Mouse (Mus musculus) kidney, embryonic 16.5 days (tissue): ENCODE data around the gene Ankrd13d. TPM values are rescaled to one million over a fixed set of nuclear protein-coding genes. Genes with fewer than 3 reads are reported as not detected.

Experiments
- ATAC-seq: fragments of 200-750 bp; cut with Nextera tagmentation; 2 replicates; pipeline ENCODE4 v1.8.0; 2017; ENCODE audit warnings: moderate TSS enrichment; ENCODE audit not compliant: low FRiP score, low TSS enrichment
- H3K27ac ChIP-seq: fragments of 300-500 bp; sonication (generic); 2 replicates; pipeline ENCODE4 v1.5.1; 2014; ENCODE audit warnings: low read length
- H3K27me3 ChIP-seq: fragments of 300-500 bp; sonication (generic); 2 replicates; pipeline ENCODE4 v1.6.1; 2014; ENCODE audit warnings: low read length, control low read depth, mixed read lengths; ENCODE audit not compliant: insufficient read depth
- H3K36me3 ChIP-seq: fragments of 300-500 bp; sonication (generic); 2 replicates; pipeline ENCODE4 v1.6.1; 2014; ENCODE audit warnings: low read length, control low read depth, mixed read lengths; ENCODE audit not compliant: insufficient read depth
- H3K4me1 ChIP-seq: fragments of 300-500 bp; sonication (generic); 2 replicates; pipeline ENCODE4 v1.6.1; 2014; ENCODE audit warnings: low read length, control low read depth, mixed read lengths; ENCODE audit not compliant: insufficient read depth
- H3K4me2 ChIP-seq: fragments of 300-500 bp; sonication (generic); replicated peaks from 2 replicates; pipeline ENCODE4 v1.6.1; 2014; ENCODE audit warnings: low read depth, low read length
- H3K4me3 ChIP-seq: fragments of 300-500 bp; sonication (generic); 2 replicates; pipeline ENCODE4 v1.5.1; 2014; ENCODE audit warnings: mild to moderate bottlenecking, low read length
- H3K9ac ChIP-seq: fragments of 300-500 bp; sonication (generic); replicated peaks from 2 replicates; pipeline ENCODE4 v1.6.1; 2014; ENCODE audit warnings: low read length
- H3K9me3 ChIP-seq: fragments of 300-500 bp; sonication (generic); 2 replicates; pipeline ENCODE4 v1.6.1; 2016; ENCODE audit warnings: low read length, control low read depth
- WGBS: fragments of 180-500 bp; shearing (Covaris S2); extraction: QIAGEN DNeasy Blood & Tissue Kit; methylation state at CpG from one replicate; pipeline ENCODE4 v1.1.7; 2014; 5-methylcytosine and 5-hydroxymethylcytosine counted together
- polyA plus RNA-seq: library from polyadenylated mRNA; unstranded; fragments of >200 nt; fragmentation: Nextera tagmentation; extraction: Ambion mirVana; gene quantifications from 2 replicates; pipeline ENCODE4 v1.2.1, GENCODE M21; 2015

The Ankrd13d gene
- polyA plus RNA-seq, 1 experiment from 2014 or later: 7.4 TPM

GRCm38 (mm10) chr19:4230415-4230814 is 52.5 kb downstream of the Ankrd13d start:
- no peak overlapping the region for H3K4me3 ChIP-seq
- 0 out of 2 replicates have a peak overlapping the region, but pooled peaks have one; percentile 47 for H3K9ac ChIP-seq
- no peaks in the 10 kb centered on the region for H3K27me3 ChIP-seq
- 40% methylated on average over 8 of the region's 8 CpGs for WGBS
- ATAC-seq: no peak
- no peak overlapping the region for H3K4me2 ChIP-seq
- peaks cover 34% of the 10 kb centered on the region for H3K4me1 ChIP-seq
- no peaks in the 10 kb centered on the region for H3K36me3 ChIP-seq
- peak overlapping the region; percentile 35; the same call in 1 of the 2 replicates for H3K27ac ChIP-seq
- no peaks in the 10 kb centered on the region for H3K9me3 ChIP-seq

GRCm38 (mm10) chr19:4229451-4230076 is 53.4 kb downstream of the Ankrd13d start:
- Histone ChIP-seq H3K4me3 (no peak overlapping the region), H3K27ac (peak overlapping the region; percentile 35; the same call in 1 of the 2 replicates), H3K9ac (peak overlapping the region; percentile 47; the same call in 1 of the 2 replicates), H3K4me1 (peaks cover 34% of the 10 kb centered on the region), H3K4me2 (no peak overlapping the region), H3K9me3 (no peaks in the 10 kb centered on the region), H3K36me3 (no peaks in the 10 kb centered on the region), H3K27me3 (no peaks in the 10 kb centered on the region)
- ATAC-seq: peak; percentile 35; the same call in 1 of the 2 replicates
- 15% methylated on average over 6 of the region's 9 CpGs for WGBS

- 76% methylated on average over 4 of the region's 4 CpGs for WGBS
- no peaks in the 10 kb centered on the region for H3K9me3 ChIP-seq
- H3K4me1 ChIP-seq: peaks cover 34% of the 10 kb centered on the region
- no peak overlapping the region for H3K4me3 ChIP-seq
- no peaks in the 10 kb centered on the region for H3K36me3 ChIP-seq
- ATAC-seq: no peak
- no peaks in the 10 kb centered on the region for H3K27me3 ChIP-seq
- no peak overlapping the region for H3K4me2 ChIP-seq
- H3K9ac ChIP-seq: no peak overlapping the region
- H3K27ac ChIP-seq: no peak overlapping the region
Measured at GRCm38 (mm10) chr19:4228891-4229290, 54.0 kb downstream of the Ankrd13d start.

- H3K36me3 ChIP-seq: no peaks in the 10 kb centered on the region
- peaks cover 34% of the 10 kb centered on the region for H3K4me1 ChIP-seq
- no peak overlapping the region for H3K27ac ChIP-seq
- no peak overlapping the region for H3K4me3 ChIP-seq
- H3K9me3 ChIP-seq: no peaks in the 10 kb centered on the region
- 16% methylated on average over 8 of the region's 8 CpGs for WGBS
- H3K9ac ChIP-seq: peak overlapping the region; percentile 22; the same call in 1 of the 2 replicates
- ATAC-seq: peak; percentile 36
- no peaks in the 10 kb centered on the region for H3K27me3 ChIP-seq
- H3K4me2 ChIP-seq: no peak overlapping the region
Measured at GRCm38 (mm10) chr19:4227894-4228678, 54.9 kb downstream of the Ankrd13d start.

GRCm38 (mm10) chr19:4227446-4227845 is 55.5 kb downstream of the Ankrd13d start:
- H3K4me1 ChIP-seq: peaks cover 38% of the 10 kb centered on the region
- no peak overlapping the region for H3K27ac ChIP-seq
- no peak overlapping the region for H3K4me2 ChIP-seq
- ATAC-seq: no peak
- no peak overlapping the region for H3K4me3 ChIP-seq
- no peaks in the 10 kb centered on the region for H3K27me3 ChIP-seq
- no peaks in the 10 kb centered on the region for H3K36me3 ChIP-seq
- no peak overlapping the region for H3K9ac ChIP-seq
- 68% methylated on average over 5 of the region's 5 CpGs for WGBS
- no peaks in the 10 kb centered on the region for H3K9me3 ChIP-seq

GRCm38 (mm10) chr19:4226779-4227178 is 56.2 kb downstream of the Ankrd13d start:
- ATAC-seq: no peak
- no peak overlapping the region for H3K4me2 ChIP-seq
- no peak overlapping the region for H3K4me3 ChIP-seq
- WGBS: 85% methylated on average over 7 of the region's 7 CpGs
- no peak overlapping the region for H3K9ac ChIP-seq
- no peaks in the 10 kb centered on the region for H3K27me3 ChIP-seq
- no peaks in the 10 kb centered on the region for H3K36me3 ChIP-seq
- H3K9me3 ChIP-seq: no peaks in the 10 kb centered on the region
- peaks cover 41% of the 10 kb centered on the region for H3K4me1 ChIP-seq
- no peak overlapping the region for H3K27ac ChIP-seq

GRCm38 (mm10) chr19:4222165-4222564 is 60.8 kb downstream of the Ankrd13d start:
- Histone ChIP-seq H3K9me3 (no peaks in the 10 kb centered on the region), H3K9ac (no peak overlapping the region), H3K4me3 (no peak overlapping the region), H3K4me2 (no peak overlapping the region), H3K36me3 (no peaks in the 10 kb centered on the region), H3K27me3 (no peaks in the 10 kb centered on the region), H3K4me1 (peaks cover 43% of the 10 kb centered on the region), H3K27ac (peak overlapping the region; percentile 87; the same call in 1 of the 2 replicates)
- peak; percentile 47 for ATAC-seq
- WGBS: 39% methylated on average over 11 of the region's 11 CpGs

- 16% methylated on average over 14 of the region's 14 CpGs for whole genome bisulfite sequencing
- H3K9ac ChIP-seq: peak overlapping the region; percentile 52
- H3K4me1 ChIP-seq: peaks cover 53% of the 10 kb centered on the region
Measured at GRCm38 (mm10) chr19:4220957-4221743, 61.8 kb downstream of the Ankrd13d start.

GRCm38 (mm10) chr19:4220416-4220815 is 62.5 kb downstream of the Ankrd13d start:
- H3K27me3 ChIP-seq: no peaks in the 10 kb centered on the region
- peak overlapping the region; percentile 87 for H3K27ac ChIP-seq
- H3K4me2 ChIP-seq: peak overlapping the region; percentile 31
- H3K4me1 ChIP-seq: peaks cover 60% of the 10 kb centered on the region
- WGBS: 37% methylated on average over 3 of the region's 4 CpGs
- no peak for ATAC-seq
- H3K9ac ChIP-seq: peak overlapping the region; percentile 52
- H3K4me3 ChIP-seq: no peak overlapping the region
- no peaks in the 10 kb centered on the region for H3K36me3 ChIP-seq
- no peaks in the 10 kb centered on the region for H3K9me3 ChIP-seq

More at GRCm38 (mm10) chr19:4220957-4221743, 61.8 kb downstream of the Ankrd13d start:
- no peaks in the 10 kb centered on the region for H3K27me3 ChIP-seq
- peak overlapping the region; percentile 31 for H3K4me2 ChIP-seq
- ATAC-seq: peak; percentile 37
- H3K36me3 ChIP-seq: no peaks in the 10 kb centered on the region
- H3K4me3 ChIP-seq: no peak overlapping the region; the same call in 1 of the 2 replicates
- no peaks in the 10 kb centered on the region for H3K9me3 ChIP-seq
- H3K27ac ChIP-seq: peak overlapping the region; percentile 87
